Mouse (Mus musculus) small intestine, adult 2 months (tissue): ENCODE measurements around the gene Faf1.

Source experiments
- CTCF ChIP-seq: fragments of 200-500 bp; IDR thresholded peaks from 2 replicates; pipeline ENCODE4 v1.5.1; 2012; ENCODE audit warnings: low read depth, mild to moderate bottlenecking, control low read depth, inconsistent platforms, low read length, moderate library complexity, mixed read lengths; ENCODE audit not compliant: insufficient replicate concordance, insufficient read length; ENCODE audit errors: extremely low read depth
- POLR2A ChIP-seq: fragments of 200-500 bp; IDR thresholded peaks from 2 replicates; pipeline ENCODE4 v1.6.1; 2012; ENCODE audit warnings: low read depth, mild to moderate bottlenecking, control low read depth, inconsistent platforms, low read length, moderate library complexity

- no peak for TF ChIP-seq CTCF
- no peak for TF ChIP-seq POLR2A
Measured at GRCm38 (mm10) chr4:109793072-109793471, 116.7 kb downstream of the Faf1 start.
